Mouse (Mus musculus) cerebellum, postnatal 10 days (tissue): ENCODE measurements at regions not wholly inside any gene's neighbourhood (a gene's known extent, or its start where the extent isn't known, plus 50 kb on each side); places are given as distances from the start of the nearest gene placed in this dataset.
A peak's percentile ranks its signal among the peaks of the same experiment; 100 is the strongest.

ENCODE experiments used
- DNase-seq, 2 experiments: peaks; one replicate each; pipeline ENCODE4 v3.0.0; 2021; ENCODE audit warnings: mixed read lengths in 2 of 2

DNA sequence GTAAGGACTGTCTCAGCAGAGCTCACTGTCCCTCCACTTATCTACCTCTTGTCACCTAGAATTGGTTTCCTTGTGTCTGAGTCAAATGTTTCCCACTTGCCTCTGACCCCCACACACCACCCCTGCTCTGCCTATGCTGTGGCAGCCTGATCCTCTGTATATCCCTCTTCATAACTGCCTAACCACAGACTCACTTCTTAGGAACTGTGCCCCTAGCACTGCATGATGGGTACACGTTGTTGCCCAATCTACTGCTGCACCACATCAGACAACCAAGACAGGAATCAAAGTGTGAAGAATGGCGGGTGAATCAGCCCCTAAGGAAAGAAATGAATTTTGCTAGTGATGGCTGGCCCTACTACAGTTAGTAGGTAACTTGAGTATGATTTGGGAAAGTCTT is 167.4 kb downstream of the B3gnt2 start:
- DNase-seq = no peak

GRCm38 (mm10) chr11:22693984-22694383 is 166.8 kb downstream of the B3gnt2 start:
- DNase-seq = no peak

DNA sequence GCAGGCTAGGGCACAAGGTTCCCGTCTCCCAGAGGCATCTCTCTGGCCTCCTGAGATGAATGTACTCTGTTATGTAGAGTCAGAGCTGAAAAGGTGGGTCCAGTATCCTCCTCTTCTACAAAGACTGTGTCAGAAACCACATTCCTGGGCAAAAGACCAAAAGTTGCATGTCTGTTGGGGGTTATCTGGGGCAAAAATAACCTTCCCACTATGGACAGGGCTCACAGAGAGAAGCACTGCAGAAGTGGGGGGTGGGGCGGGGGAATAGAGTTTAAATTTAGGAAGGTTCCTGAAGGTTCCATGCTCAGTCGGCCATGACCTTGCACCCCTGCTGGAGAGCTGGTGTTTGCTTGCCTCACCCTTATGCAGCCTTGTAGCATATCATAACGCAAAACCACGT is 165.9 kb downstream of the B3gnt2 start:
- DNase-seq = no peak

- DNase-seq = no peak
These were observed 165.5 kb downstream of the B3gnt2 start for GRCm38 (mm10) chr11:22695237-22695636.

GRCm38 (mm10) chr11:22698057-22698941 is 162.5 kb downstream of the B3gnt2 start:
- peak; percentile 87 to 90 for DNase-seq

GRCm38 (mm10) chr11:22706082-22706481 is 154.7 kb downstream of the B3gnt2 start:
- DNase-seq = no peak
